Mouse (Mus musculus) hindbrain, embryonic 10.5 days (tissue): ENCODE data around the gene Zfp652. TPM values are rescaled to one million over a fixed set of nuclear protein-coding genes. Genes with fewer than 3 reads are reported as not detected.

ENCODE experiments used
- DNase-seq: peaks from one replicate; pipeline ENCODE4 v3.0.0-alpha.2; 2017; ENCODE audit warnings: low spot score
- H3K27ac ChIP-seq: fragments of 300-500 bp; sonication (generic); 2 replicates; pipeline ENCODE4 v1.5.1; 2016; ENCODE audit warnings: mild to moderate bottlenecking, moderate library complexity
- H3K27me3 ChIP-seq: fragments of 300-500 bp; sonication (generic); 2 replicates; pipeline ENCODE4 v1.6.1; 2016; ENCODE audit warnings: mild to moderate bottlenecking; ENCODE audit not compliant: poor library complexity, insufficient read depth, severe bottlenecking
- H3K36me3 ChIP-seq: fragments of 300-500 bp; sonication (generic); 2 replicates; pipeline ENCODE4 v1.6.1; 2016; ENCODE audit warnings: mild to moderate bottlenecking, moderate library complexity
- H3K4me1 ChIP-seq: fragments of 300-500 bp; sonication (generic); replicated peaks from 2 replicates; pipeline ENCODE4 v1.6.1; 2016; ENCODE audit warnings: mild to moderate bottlenecking
- H3K4me3 ChIP-seq: fragments of 300-500 bp; sonication (generic); 2 replicates; pipeline ENCODE4 v1.5.1; 2016; ENCODE audit warnings: mild to moderate bottlenecking, moderate library complexity
- H3K9me3 ChIP-seq: fragments of 300-500 bp; sonication (generic); 2 replicates; pipeline ENCODE4 v1.6.1; 2016; ENCODE audit warnings: mild to moderate bottlenecking, moderate library complexity
- WGBS: fragments of 180-500 bp; shearing (Covaris S2); methylation state at CpG from one replicate; pipeline ENCODE4 v1.1.7; 2016; 5-methylcytosine and 5-hydroxymethylcytosine counted together
- polyA plus RNA-seq: library from polyadenylated mRNA; unstranded; fragments of >200 nt; fragmentation: Nextera tagmentation; extraction: Ambion mirVana; gene quantifications from 2 replicates; pipeline ENCODE4 v1.2.1, GENCODE M21; 2016

Gene Zfp652
- polyA plus RNA-seq, 1 experiment from 2014 or later, result 16.7 TPM

DNA sequence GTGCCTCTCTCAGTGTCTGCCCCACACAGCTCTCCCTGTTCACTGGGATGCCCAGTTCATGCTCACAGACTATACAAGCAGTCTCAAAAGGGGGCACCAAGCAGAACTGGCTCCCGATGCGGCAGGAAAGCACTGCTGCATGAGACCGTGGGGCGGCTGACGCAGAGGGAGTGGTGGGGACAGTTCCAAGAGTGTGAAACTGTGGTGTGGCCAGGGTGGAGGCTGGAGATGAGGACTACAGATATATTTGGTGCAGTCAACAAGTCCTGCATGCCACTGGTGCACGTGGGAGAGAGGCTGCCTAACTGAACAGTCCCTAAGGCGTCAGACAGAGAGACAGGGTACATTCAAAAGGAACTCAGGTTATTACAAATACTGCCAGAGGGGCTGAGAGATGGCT is 23.5 kb upstream of the Zfp652 start:
- WGBS, result 85% methylated on average over 7 of the region's 7 CpGs
- DNase-seq, result no peak
- Histone ChIP-seq H3K36me3 (no peaks in the 10 kb centered on the region), H3K27ac (peak overlapping the region; percentile 19), H3K4me3 (no peak overlapping the region), H3K9me3 (no peaks in the 10 kb centered on the region), H3K27me3 (no peaks in the 10 kb centered on the region), H3K4me1 (peaks cover 10% of the 10 kb centered on the region; the same call in 1 of the 2 replicates)

DNA sequence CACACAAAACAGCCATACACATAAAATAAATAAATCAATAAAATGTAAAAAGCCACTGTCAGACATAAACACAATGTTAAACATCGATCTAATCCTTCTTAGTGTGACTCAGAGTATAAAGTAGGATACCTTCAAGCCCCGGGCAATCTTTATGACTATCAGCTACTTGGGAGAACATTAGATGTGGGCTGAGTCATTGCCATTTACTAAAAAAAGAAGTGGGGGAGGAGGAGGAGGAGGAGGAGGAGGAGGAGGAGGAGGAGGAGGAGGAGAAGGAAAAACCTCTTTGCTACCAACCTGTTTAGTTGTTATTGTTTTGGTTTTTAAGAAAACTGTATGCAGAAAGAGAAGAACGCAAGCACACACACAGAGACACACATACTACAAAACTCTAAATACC is 22.9 kb upstream of the Zfp652 start:
- Histone ChIP-seq H3K27me3 (no peaks in the 10 kb centered on the region), H3K4me3 (no peak overlapping the region), H3K36me3 (no peaks in the 10 kb centered on the region), H3K9me3 (no peaks in the 10 kb centered on the region), H3K27ac (peak overlapping the region; percentile 19; the same call in 1 of the 2 replicates), H3K4me1 (peaks cover 10% of the 10 kb centered on the region; the same call in 1 of the 2 replicates)
- DNase-seq, result no peak
- 91% methylated on average over 3 of the region's 3 CpGs for WGBS

DNA sequence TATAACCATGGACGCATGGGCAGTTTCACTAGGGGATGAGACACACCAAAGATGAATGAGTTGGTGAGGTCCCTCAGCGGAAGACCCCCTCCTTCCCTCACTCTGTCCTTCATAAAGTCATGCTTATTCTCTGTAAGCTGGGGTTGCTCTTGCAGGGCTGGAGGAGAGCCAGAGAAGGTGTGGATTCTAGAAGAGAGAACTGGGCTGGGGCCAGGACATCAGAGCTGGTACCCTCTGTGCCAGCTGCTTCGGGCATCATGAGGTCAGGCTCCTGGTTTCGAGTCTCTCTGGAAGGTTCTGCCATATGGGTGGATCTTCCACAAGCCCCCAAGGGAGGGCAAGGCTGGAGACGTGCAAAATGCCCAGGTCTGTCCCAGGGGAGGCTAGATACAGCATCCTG is 13.9 kb upstream of the Zfp652 start:
- Histone ChIP-seq H3K9me3 (no peaks in the 10 kb centered on the region), H3K4me3 (no peak overlapping the region), H3K27me3 (no peaks in the 10 kb centered on the region), H3K36me3 (no peaks in the 10 kb centered on the region), H3K27ac (no peak overlapping the region), H3K4me1 (0 out of 2 replicates have a peak, but pooled peaks cover 6% of the 10 kb centered on the region)
- DNase-seq, result no peak
- 85% methylated on average over 5 of the region's 5 CpGs for WGBS

DNA sequence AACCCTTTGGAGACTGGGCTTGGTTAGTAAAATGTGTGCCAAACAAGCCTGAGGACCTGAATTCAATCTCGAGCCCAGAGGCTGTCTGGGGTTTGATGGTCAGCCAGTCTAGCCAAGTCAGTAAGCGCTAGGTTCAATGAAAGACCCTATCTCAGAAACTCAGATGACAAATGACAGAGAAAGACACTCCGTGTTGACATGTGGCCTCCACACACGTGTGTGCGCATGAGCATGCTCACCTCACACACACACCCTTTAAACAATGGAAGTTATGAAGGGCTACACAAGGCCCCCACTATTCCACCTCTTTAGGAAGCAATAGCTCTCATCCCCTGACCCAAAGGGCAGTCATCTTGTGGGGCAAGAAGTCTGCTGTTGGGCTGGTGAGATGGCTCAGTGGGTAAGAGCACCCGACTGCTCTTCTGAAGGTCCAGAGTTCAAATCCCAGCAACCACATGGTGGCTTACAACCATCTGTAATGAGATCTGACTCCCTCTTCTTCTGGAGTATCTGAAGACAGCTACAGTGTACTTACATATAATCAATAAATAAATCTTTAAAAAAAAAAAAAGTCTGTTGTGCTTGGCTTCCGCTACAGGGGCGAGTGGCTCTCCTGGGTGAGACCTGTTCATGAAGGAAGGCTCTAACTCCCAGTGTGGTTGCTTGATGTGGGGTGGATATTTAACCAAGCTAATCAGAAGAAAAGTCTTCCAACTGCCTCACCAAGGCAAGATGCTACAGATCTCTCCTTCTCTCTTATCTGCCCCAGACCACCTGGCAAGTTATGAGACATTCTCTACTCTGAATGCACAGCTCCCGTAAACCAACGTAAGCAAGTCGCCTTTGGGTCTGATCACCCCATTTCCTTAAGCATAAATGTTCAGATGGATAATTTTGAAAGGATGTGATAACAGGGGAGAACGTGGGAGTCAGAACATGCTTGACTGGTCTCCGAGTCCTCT is 11.4 kb upstream of the Zfp652 start:
- Histone ChIP-seq H3K27me3 (no peaks in the 10 kb centered on the region), H3K4me3 (no peak overlapping the region), H3K4me1 (0 out of 2 replicates have a peak, but pooled peaks cover 6% of the 10 kb centered on the region), H3K27ac (no peak overlapping the region), H3K36me3 (no peaks in the 10 kb centered on the region), H3K9me3 (no peaks in the 10 kb centered on the region)
- no peak for DNase-seq
- WGBS, result 93% methylated on average over 13 of the region's 13 CpGs

DNA sequence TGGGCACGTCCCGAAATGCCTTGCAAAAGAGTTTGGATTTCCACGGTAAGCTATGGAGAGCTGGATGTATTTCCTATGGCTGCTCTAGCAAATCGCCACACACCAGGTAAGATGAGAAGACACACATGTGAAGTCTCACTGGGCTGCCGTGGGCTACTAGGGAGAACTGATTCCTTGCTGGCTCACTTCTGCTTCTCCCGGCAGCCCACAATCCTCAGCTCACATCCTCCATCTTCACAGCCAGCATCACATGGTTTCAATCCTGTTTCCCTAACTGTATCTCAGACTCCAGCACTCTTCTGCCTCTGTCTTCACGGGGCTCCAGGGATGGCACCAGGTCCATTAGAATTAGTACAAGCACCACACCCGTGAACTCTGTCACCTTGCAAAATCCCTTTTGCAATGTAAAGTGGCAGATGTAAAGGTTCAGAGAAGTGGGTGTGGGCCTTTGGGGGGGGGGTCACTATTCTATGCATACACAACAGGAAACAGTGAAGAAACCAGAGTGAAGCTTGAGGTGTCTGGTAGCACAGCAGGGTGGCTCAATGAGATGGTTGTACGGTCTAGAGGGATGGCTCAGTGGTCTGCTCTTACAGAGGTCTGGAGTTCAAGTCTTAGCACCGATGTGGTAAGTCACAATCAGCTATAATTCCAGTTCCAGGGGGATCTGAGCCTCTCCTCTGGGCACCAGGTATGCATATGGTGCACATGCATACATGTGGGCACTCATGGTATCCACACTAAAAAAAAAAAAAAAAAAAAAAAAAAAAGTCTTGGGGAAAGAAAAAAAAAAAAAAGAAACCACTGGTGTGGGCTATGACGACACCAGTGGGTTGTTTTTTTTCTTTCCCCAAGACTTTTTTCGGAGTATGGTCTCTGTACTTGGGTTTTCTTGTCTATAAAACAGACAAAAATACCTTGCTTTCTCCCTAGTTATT is 8.2 kb upstream of the Zfp652 start:
- Histone ChIP-seq H3K4me1 (0 out of 2 replicates have a peak, but pooled peaks cover 6% of the 10 kb centered on the region), H3K27me3 (no peaks in the 10 kb centered on the region), H3K9me3 (no peaks in the 10 kb centered on the region), H3K36me3 (no peaks in the 10 kb centered on the region), H3K27ac (no peak overlapping the region), H3K4me3 (no peak overlapping the region)
- 91% methylated on average over 12 of the region's 12 CpGs for WGBS
- no peak for DNase-seq

DNA sequence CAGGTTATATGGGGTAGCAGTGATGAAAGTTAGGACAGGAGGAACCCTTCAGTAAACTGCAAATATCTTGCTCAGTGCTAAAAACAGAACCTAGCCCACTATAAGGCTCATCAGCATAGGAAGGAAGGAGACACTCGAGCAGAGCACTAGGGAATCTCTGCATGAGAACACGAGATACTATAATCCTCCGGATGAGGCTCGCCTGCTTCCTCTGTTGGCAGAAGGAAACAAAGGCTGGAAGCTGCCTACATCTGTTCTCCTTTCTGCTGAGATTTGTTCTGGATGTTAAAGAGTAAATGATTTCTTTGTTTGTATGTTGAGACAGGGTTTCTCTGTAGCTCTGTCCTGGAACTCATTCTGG is 7.5 kb upstream of the Zfp652 start:
- Histone ChIP-seq H3K36me3 (no peaks in the 10 kb centered on the region), H3K4me3 (no peak overlapping the region), H3K27me3 (no peaks in the 10 kb centered on the region), H3K27ac (no peak overlapping the region), H3K4me1 (0 out of 2 replicates have a peak, but pooled peaks cover 6% of the 10 kb centered on the region), H3K9me3 (no peaks in the 10 kb centered on the region)
- 60% methylated on average over 4 of the region's 4 CpGs for WGBS
- no peak for DNase-seq

DNA sequence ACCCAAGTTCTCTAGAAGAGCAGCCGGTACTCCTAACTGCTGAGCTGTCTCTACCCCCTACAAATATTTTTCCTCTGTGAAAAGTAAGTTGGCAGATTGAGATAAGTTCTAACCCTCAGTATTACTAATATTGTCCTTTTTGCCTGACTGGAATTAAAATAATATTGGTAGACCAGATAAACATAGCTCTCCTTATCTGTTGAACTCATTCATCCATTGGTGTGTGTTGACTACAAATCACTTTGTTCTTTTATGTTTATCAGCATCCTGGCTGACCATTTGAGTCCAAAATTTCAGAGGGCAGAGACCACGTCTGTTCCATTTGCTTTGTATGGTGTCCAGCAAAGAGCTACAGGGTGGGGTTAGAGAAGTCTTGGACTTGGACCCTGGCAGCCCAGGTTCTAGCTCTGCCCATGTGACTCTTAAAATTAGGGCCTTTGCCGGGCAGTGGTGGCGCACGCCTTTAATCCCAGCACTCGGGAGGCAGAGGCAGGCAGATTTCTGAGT is 2.9 kb upstream of the Zfp652 start:
- H3K4me1 ChIP-seq, result peaks cover 26% of the 10 kb centered on the region
- H3K36me3 ChIP-seq, result no peaks in the 10 kb centered on the region
- H3K9me3 ChIP-seq, result no peaks in the 10 kb centered on the region
- no peak for DNase-seq
- no peaks in the 10 kb centered on the region for H3K27me3 ChIP-seq
- no peak overlapping the region for H3K27ac ChIP-seq
- WGBS, result 92% methylated on average over 6 of the region's 6 CpGs
- H3K4me3 ChIP-seq, result no peak overlapping the region

DNA sequence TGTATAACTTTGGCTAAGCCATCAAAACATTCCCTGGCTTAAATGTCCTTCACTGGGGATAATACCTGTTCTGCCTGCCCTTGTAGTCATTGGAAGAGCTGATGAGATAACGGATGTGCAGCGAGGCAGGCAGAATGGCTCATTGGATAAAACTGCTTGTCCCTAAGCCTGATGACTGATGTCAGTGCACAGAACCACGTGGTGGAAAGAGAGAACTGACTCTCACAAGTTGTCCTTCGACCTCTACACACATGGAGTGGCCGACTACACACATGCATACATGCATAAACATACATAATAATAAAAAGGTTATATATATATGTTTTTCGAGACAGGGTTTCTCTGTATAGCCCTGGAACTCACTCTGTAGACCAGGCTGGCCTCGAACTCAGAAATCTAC is 2.0 kb upstream of the Zfp652 start:
- Histone ChIP-seq H3K27me3 (no peaks in the 10 kb centered on the region), H3K9me3 (no peaks in the 10 kb centered on the region), H3K4me1 (peaks cover 35% of the 10 kb centered on the region), H3K4me3 (no peak overlapping the region), H3K36me3 (no peaks in the 10 kb centered on the region), H3K27ac (no peak overlapping the region)
- WGBS, result 82% methylated on average over 7 of the region's 7 CpGs
- DNase-seq, result no peak

DNA sequence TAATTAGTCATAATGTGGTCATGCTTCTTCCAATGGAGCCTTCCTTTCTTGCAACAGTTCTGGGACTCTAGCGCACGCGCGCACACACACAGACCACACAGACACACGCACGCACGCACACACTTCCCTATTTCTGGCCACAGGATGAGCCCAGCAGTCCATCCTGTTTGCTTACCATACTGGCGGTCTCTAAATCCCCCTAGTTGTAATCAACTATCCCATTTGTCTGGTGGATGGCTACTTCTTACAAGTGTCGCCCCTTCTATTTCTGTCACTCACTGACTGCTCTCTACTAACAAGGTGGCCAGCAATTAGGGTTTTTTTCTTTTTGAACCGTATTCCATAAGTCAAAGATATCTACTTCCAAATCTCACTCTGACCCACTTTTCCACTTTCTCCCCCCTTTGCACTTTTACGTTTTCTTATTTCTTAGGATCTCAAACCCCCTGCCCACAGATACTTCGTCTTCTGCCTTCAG is 349 bp upstream of the Zfp652 start:
- no peaks in the 10 kb centered on the region for H3K27me3 ChIP-seq
- peaks cover 45% of the 10 kb centered on the region for H3K4me1 ChIP-seq
- no peaks in the 10 kb centered on the region for H3K9me3 ChIP-seq
- peak overlapping the region; percentile 97 for H3K4me3 ChIP-seq
- H3K27ac ChIP-seq, result peak overlapping the region; percentile 98
- no peaks in the 10 kb centered on the region for H3K36me3 ChIP-seq
- 41% methylated on average over 12 of the region's 12 CpGs for WGBS
- no peak for DNase-seq

DNA sequence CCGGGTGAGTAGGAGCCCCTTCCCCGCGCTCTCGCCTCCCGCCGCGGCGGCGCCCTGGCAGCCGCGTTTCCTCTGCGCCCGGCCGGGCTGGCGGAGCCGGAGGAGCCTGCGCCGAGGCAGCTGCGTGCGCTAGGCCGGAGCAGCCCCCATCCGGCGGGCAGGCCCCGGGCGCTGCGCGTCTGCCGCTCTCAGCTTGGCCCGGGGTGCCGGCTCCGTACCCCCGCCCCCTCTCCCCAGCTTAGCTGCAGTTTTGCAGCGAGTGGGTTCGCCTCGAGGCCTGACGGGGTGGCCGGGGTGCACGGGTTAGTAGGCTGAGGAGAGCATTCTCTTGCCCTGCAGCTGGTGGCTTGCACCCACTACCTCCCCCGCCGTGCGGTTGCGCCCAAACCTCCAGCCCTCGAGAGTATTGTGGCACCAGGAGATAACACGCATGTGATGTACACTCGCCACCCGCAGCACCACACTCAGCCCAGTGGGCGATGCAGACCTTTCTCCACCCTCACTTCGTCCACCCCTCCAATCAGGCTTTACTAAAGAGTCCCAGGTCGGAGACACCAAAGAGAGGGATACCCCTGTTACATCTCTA is 845 bp downstream of the Zfp652 start:
- Histone ChIP-seq H3K4me1 (peaks cover 38% of the 10 kb centered on the region), H3K27ac (peak overlapping the region; percentile 98), H3K27me3 (no peaks in the 10 kb centered on the region), H3K4me3 (peak overlapping the region; percentile 97), H3K36me3 (no peaks in the 10 kb centered on the region), H3K9me3 (no peaks in the 10 kb centered on the region)
- under 1% methylated on average over 49 of the region's 49 CpGs for WGBS
- peak; percentile 60 for DNase-seq

DNA sequence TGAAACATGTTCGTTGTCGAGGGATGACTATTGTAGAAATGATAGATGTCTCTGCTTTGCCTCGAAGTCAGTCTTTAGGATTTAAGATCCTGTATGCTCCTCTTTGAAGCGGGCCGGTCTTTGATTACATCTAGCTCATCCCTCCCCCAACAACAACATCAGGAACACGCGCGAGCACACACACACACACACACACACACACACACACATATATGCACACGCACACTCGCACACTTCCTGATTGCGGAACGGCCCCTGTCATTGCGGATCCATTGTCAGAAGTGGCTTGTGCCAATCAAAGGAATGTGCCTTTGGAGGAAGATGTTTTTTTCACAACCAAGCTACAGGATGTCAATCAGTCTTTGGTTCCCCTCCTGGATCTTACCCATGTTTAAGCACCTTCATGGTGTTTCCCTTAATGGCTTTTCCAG is 1.4 kb downstream of the Zfp652 start:
- Histone ChIP-seq H3K27me3 (no peaks in the 10 kb centered on the region), H3K27ac (peak overlapping the region; percentile 98), H3K4me3 (peak overlapping the region; percentile 97), H3K9me3 (no peaks in the 10 kb centered on the region), H3K36me3 (no peaks in the 10 kb centered on the region), H3K4me1 (peaks cover 38% of the 10 kb centered on the region)
- peak; percentile 24 for DNase-seq
- under 1% methylated on average over 13 of the region's 13 CpGs for WGBS

DNA sequence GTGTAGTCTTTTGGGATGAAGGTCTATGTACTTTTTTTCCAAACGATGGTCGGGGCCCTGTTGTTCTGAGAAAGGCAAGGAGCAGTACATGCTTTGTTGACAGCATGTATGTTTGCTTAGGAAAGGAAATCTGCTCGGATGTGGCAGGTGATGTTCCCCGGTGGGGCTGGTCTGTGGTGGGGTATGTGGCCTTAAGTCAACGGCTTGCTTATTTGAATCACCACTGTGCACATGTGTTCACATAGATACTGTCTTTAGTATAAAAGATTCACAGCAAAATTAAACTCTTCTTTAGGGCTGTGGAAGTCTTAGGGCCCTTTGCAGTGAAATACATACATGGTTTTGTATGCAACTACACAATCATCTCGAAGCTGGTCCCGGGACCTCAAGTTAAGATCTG is 1.9 kb downstream of the Zfp652 start:
- Histone ChIP-seq H3K4me1 (peaks cover 38% of the 10 kb centered on the region), H3K9me3 (no peaks in the 10 kb centered on the region), H3K27ac (no peak overlapping the region), H3K27me3 (no peaks in the 10 kb centered on the region), H3K4me3 (peak overlapping the region; percentile 97), H3K36me3 (no peaks in the 10 kb centered on the region)
- DNase-seq, result no peak
- WGBS, result 49% methylated on average over 7 of the region's 7 CpGs
